Mouse (Mus musculus) left cerebral cortex, adult 2 months (tissue): ENCODE results near the gene Hdac9. TPM values are rescaled to one million over a fixed set of nuclear protein-coding genes. Genes with fewer than 3 reads are reported as not detected.

Experiments used
- DNase-seq, 2 experiments: peaks; one replicate each; pipeline ENCODE4 v3.0.0; 2021 to 2022; ENCODE audit warnings: low spot score in 2 of 2, mixed read lengths in 1 of 2; ENCODE audit errors: extremely low spot score in 1 of 2
- H3K27ac ChIP-seq: fragments of 200-600 bp; 2 replicates; pipeline ENCODE4 v1.8.1; 2022
- H3K4me3 ChIP-seq: fragments of 200-600 bp; 2 replicates; pipeline ENCODE4 v1.8.1; 2022
- CTCF ChIP-seq: fragments of 200-600 bp; IDR thresholded peaks from 2 replicates; pipeline ENCODE4 v1.8.1; 2022; ENCODE audit warnings: antibody characterized with exemption, mild to moderate bottlenecking, moderate library complexity
- intact Hi-C: fragments of 180-260 bp; cut with DNase I; formaldehyde crosslinking; loops from one replicate; pipeline ENCODE4 v1.15.1; 2025
- total RNA-seq, 2 experiments: library from RNA; stranded (reverse); gene quantifications; 2 replicates each; pipeline ENCODE4 v1.2.3; 2021

The Hdac9 gene
- total RNA-seq, 2 experiments from 2014 or later = 58.1 to 59.7 TPM

DNA sequence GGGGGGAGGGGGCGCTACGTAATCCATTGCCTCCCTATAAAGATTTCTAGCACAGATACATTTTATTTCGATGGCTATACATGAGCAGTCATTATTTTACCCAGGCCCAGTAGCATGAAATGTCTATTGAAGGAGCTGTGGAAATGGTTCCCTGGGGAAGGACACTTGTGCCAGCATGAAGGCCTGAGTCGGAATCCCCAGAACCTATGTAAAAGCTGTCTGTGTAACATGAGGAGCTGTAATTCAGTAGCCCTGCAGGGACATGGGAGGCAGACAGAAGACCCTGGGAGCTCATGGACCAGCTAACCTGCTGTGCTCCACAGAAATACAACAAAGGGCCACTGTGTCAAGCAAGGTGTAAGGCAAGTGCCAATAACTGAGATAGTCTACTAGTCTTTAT, 75.7 kb downstream of the Hdac9 start:
- Histone ChIP-seq H3K27ac (no peak overlapping the region), H3K4me3 (no peak overlapping the region)
- DNase-seq = no peak
- TF ChIP-seq CTCF = no peak
- intact Hi-C loops = no loop called here

DNA sequence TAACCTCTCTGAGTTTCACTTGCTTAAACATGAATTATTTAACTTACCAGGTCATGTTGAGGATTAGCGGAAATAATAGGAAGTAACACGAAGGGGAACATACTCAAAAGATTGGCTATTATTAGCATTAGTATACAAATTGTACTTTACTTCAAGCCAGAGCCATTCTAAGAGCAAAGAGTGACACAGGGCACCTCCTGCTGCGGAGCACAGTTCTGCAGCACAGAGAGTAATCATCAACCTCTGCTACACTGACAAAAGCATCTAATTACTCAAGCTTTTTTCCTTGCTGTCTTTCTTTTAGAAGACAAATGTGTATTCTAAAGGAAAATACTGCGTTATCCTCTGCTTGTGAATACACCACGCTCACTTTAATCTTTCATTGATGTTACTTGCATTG, 79.6 kb downstream of the Hdac9 start:
- no peak for DNase-seq
- intact Hi-C loops = no loop called here
- TF ChIP-seq CTCF = no peak

DNA sequence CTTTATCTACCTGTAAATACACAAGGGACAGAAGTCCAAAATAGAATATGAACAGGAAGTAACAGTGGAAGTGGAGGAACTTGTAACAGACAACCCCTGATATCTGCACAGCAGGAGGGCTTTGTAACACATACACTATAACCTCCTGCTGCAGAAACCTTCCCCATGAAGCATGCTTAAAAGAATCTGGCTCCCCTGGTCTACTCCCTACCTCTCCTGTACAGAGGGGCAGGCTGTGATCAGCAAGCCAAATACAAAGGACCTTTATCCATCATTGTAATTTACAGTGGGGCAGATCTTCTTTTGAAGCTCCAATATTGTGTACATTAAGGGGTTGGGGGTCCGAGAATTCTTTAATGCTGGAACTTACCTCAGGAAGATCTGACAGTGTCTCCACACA, 80.0 kb downstream of the Hdac9 start:
- intact Hi-C loops = no loop called here
- H3K4me3 ChIP-seq = no peak overlapping the region
- no peak overlapping the region for H3K27ac ChIP-seq
- TF ChIP-seq CTCF = no peak
- no peak for DNase-seq

More for the DNA sequence above, 79.6 kb downstream of the Hdac9 start:
- no peak overlapping the region for H3K27ac ChIP-seq
- no peak overlapping the region for H3K4me3 ChIP-seq

DNA sequence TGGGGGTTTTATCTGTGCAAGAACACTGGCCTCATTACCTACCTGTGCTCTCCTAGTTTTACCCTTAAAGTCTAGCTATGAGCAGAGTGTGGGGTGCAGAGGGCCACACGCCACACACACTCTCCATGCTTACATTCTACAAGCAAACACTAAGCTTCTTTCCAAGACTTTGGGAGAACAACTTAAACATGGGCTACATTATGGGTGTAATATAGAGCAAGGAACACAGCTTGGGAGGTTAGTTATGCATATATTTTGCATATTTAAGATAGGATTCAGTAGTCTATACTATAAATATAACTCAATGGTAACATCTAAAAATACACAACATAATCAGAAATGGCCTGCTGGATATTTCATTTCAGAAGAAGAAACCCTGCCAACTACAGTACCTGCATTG, 80.8 kb downstream of the Hdac9 start:
- Histone ChIP-seq H3K27ac (no peak overlapping the region), H3K4me3 (no peak overlapping the region)
- intact Hi-C loops = no loop called here
- DNase-seq = no peak
- no peak for TF ChIP-seq CTCF

DNA sequence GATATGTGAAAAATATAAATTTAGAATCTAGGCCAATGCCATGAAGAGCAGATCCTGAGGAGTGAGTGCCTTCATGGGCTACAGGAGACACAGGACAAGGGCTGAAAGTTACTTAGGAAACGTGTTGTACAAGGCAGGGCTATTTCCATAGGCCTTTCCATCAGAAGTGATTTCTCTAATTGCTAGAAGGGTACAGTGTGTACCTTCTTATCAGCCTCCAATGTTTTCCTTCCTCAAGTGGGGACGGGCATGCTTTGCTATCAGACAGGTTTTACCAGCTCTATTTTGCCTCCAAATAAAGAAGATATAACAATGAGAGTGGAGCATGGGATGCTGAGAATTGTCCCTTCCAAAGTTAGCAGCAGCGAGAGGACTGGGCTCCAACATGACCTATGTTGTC, 81.4 kb downstream of the Hdac9 start:
- no peak overlapping the region for H3K27ac ChIP-seq
- intact Hi-C loops = no loop called here
- DNase-seq = no peak
- no peak overlapping the region for H3K4me3 ChIP-seq
- no peak for TF ChIP-seq CTCF

DNA sequence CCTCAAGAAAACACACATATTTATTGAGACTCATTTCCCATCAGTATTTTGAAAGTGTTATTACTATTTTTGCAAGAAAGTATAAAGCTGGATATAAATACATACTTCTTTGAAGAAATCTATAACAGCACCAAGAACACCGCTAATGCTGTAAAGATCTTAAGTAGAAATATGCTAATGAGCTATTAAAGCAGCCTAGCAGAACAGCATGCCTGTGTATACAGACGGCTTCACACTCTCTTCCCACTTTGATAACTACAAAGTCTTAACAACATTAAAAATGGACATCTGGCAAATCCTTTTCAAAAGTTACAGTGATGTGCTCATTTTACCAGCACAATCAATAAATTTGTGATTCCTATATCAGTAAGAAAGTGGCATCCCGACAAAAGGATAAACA, 88.2 kb downstream of the Hdac9 start:
- no peak for TF ChIP-seq CTCF
- Histone ChIP-seq H3K4me3 (no peak overlapping the region), H3K27ac (no peak overlapping the region)
- no peak for DNase-seq
- intact Hi-C loops = no loop called here

DNA sequence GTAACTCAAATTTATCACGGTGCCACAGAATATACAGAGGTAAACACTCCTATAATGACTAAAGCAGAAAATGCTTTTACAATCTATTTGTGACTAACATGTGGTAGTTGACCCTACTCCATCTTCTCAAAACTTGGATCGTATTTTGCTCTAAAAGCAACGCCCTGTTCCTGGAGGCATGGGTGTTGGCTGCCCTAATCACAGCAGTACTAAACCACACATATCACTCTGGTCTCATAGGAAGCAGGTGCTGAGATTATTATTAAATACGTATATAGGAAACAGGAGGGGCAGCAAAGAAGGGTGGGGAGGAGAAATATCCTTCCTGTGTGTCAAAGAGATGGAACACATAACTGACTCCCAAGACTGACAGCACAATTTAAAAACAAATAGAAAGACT, 90.0 kb downstream of the Hdac9 start:
- DNase-seq = no peak
- intact Hi-C loops = no loop called here
- TF ChIP-seq CTCF = no peak
- no peak overlapping the region for H3K4me3 ChIP-seq
- H3K27ac ChIP-seq = no peak overlapping the region

DNA sequence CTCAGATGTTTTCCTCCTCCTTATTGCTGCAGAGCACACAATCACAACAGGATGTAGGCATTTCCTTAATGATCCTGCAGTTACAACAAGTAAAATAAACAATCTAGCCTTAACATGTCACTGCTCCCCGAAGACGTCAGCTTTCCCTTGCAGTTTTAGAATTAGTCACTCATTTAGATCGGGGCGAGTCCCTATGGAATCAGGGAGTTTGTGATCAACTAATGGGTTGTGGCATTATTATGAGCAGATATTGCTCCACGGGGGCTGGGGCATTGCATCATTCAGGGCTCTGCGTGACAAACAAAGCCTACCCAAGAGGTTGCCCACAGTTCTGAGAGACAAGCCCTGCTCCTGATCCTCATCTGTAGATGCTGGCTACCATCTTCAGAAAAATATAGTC, 96.7 kb downstream of the Hdac9 start:
- no peak for TF ChIP-seq CTCF
- Histone ChIP-seq H3K4me3 (no peak overlapping the region), H3K27ac (no peak overlapping the region)
- DNase-seq = no peak
- intact Hi-C loops = no loop called here

DNA sequence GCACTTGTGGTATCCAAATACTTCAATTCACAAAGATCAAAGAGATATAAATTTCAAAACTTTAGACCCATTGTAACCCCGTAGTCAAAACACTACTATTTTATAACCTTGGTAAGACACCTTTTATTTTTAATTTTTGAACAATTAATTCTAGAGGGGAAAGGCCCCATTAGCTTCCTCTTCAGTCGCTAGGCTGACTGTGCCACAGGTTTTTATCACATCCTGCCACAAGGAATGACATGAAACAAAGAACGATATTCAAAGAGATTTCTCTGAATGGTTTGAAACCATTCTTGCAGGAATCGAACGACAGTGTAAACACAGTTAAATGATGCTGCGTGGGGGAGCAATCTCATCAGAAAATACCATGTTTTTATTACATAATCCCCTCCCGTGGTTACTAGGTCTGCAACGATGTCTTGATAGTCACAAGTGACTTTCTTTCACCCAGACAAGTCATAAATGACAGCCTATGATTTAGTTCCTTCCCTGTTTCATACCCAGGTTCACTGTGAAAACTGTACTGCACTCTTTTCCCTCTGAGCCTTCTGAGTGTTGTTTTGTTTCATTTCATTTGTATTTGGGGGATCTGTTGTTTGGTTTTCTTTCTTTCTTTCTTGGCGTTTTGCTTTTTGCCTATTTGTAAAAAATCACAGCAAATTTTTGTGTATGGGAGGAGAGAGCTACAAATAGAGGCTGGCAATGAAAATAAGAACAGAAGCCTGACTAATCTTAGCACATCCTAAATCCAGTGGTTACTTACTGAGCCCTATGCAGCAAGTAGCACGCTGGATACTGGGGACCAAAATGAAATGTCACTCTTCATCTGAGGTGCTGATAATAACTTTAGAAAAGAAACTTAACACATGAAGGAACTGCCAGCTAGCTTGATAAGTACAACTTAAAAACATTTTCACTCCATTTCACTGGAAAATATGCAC, 105.0 kb downstream of the Hdac9 start:
- intact Hi-C loops = no loop called here
- Histone ChIP-seq H3K4me3 (peak overlapping the region; percentile 7; the same call in 1 of the 2 replicates), H3K27ac (peak overlapping the region; percentile 58)
- DNase-seq = no peak
- TF ChIP-seq CTCF = no peak

DNA sequence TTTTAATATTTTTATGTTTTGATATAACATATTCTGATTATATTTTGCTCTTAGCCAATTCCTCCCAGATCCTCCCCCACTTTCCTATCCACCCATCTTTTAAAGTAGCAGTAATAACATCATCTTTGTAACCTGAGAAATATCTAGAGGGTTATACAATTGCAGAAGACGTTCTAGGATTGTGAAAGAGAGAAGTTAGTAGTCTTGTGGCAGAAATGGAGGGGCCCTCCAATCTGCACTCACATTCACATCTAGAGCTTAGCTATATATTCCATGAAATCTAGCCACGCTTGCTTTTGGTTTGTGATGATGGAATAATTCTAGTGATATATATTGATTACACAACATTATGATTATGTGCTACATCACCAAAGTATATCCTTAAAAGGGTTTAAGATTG, 106.7 kb downstream of the Hdac9 start:
- TF ChIP-seq CTCF = no peak
- DNase-seq = no peak
- intact Hi-C loops = no loop called here
- Histone ChIP-seq H3K4me3 (no peak overlapping the region), H3K27ac (no peak overlapping the region)

DNA sequence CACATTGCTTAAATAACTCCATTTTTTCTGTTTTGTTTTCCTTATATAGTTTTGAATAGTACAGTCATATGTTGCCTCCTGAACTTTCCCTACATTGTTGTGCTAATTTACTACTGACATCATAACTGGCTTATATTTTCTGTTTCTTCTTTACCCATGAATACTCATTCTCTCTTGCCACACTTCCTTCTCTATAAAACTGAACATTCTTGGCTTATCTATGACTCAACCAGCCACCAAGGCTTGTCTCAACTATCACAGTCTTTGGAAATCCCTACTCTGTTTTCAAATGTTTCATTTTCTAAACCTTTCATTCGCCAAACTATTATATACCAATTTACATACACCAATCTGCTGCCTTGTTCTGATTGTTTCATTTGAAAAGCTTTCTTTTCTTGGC, 108.7 kb downstream of the Hdac9 start:
- intact Hi-C loops = no loop called here
- no peak for DNase-seq
- no peak for TF ChIP-seq CTCF
- H3K4me3 ChIP-seq = no peak overlapping the region
- no peak overlapping the region for H3K27ac ChIP-seq

DNA sequence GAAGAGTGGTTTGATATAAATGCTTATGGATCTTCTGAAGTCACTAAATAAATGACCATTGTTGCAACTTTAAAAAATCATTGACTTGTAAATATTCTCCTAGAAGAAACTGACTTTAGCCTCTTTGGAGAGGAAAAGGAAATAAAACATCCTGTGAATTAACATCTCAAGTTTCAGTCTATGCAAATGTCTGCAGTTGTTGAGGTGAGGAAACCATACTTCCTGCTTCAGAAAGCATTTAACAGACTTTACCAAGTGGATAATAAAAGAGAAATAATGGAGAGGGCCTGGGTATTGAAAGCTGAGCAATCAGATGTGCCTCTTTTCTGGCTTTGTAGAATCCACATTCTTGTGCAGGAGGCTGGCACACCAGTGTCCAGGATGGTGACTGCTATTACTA, 110.4 kb downstream of the Hdac9 start:
- no peak overlapping the region for H3K27ac ChIP-seq
- no peak overlapping the region for H3K4me3 ChIP-seq
- intact Hi-C loops = no loop called here
- TF ChIP-seq CTCF = no peak
- DNase-seq = no peak

DNA sequence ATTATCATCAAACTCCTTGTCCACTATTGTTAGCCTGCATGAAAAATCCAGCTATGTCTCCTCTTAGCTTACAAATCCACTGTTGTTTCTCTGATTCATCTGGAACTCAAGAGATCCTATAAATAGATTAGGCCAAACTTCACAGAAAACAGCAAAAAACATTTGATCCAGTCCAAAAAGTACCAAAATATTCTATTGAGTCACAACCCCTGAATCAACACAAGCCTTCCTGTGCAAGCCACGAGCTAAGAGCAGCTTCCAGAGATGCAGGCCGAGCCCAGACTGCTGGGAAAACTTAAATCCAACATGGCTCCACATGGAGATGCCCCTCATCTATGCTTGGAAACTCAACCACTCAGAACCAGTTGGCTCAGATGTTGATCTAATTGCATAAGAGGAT, 113.2 kb downstream of the Hdac9 start:
- DNase-seq = no peak
- no peak overlapping the region for H3K4me3 ChIP-seq
- intact Hi-C loops = no loop called here
- TF ChIP-seq CTCF = no peak
- H3K27ac ChIP-seq = no peak overlapping the region
